Mouse (Mus musculus) MEL (cell line): ENCODE data around the gene Tspan32. TPM values are rescaled to one million over a fixed set of nuclear protein-coding genes. Genes with fewer than 3 reads are reported as not detected.

Source experiments
- DNase-seq: peaks from one replicate; pipeline ENCODE4 v3.0.0; 2011; ENCODE audit warnings: low read depth, low spot score
- H3K27ac ChIP-seq: 2 replicates; pipeline ENCODE4 v1.5.1; 2012; ENCODE audit warnings: low read depth, mild to moderate bottlenecking, control low read depth, low read length, moderate library complexity; ENCODE audit not compliant: control insufficient read depth
- H3K27me3 ChIP-seq, 2 experiments: fragments of 150-350 bp in 1 of 2; sonication (generic) in 1 of 2; 2 replicates each; pipeline ENCODE4 v1.6.1; 2012; ENCODE audit warnings: low read length in 2 of 2, mild to moderate bottlenecking in 2 of 2, improper control_type of control experiment in 1 of 2, moderate library complexity in 1 of 2; ENCODE audit not compliant: insufficient read depth in 2 of 2, control insufficient read depth in 1 of 2
- H3K36me3 ChIP-seq, 2 experiments: 2 replicates each; pipeline ENCODE4 v1.6.1; 2012 to 2014; ENCODE audit warnings: low read length in 2 of 2, improper control_type of control experiment in 1 of 2, inconsistent platforms in 1 of 2, mild to moderate bottlenecking in 1 of 2; ENCODE audit not compliant: insufficient read depth in 2 of 2, control insufficient read depth in 1 of 2
- H3K4me1 ChIP-seq, 2 experiments: fragments of 150-350 bp in 1 of 2; sonication (generic) in 1 of 2; 2 replicates each; pipeline ENCODE4 v1.6.1; 2012; ENCODE audit warnings: low read length in 2 of 2, improper control_type of control experiment in 1 of 2, mild to moderate bottlenecking in 1 of 2; ENCODE audit not compliant: insufficient read depth in 2 of 2, control insufficient read depth in 1 of 2
- H3K4me3 ChIP-seq, 2 experiments: fragments of 150-350 bp in 1 of 2; sonication (generic) in 1 of 2; 2 replicates each; pipeline ENCODE4 v1.5.1; 2012; ENCODE audit warnings: low read depth in 2 of 2, low read length in 2 of 2, mild to moderate bottlenecking in 2 of 2, moderate library complexity in 2 of 2, control low read depth in 1 of 2, improper control_type of control experiment in 1 of 2; ENCODE audit not compliant: control insufficient read depth in 1 of 2, insufficient read depth in 1 of 2
- H3K79me2 ChIP-seq: 2 replicates; pipeline ENCODE4 v1.6.1; 2012; ENCODE audit warnings: mild to moderate bottlenecking, low read length, moderate library complexity; ENCODE audit not compliant: control insufficient read depth, poor library complexity, insufficient read depth
- H3K9ac ChIP-seq: 2 replicates; pipeline ENCODE4 v1.6.1; 2012; ENCODE audit warnings: low read depth, mild to moderate bottlenecking, control low read depth, low read length, moderate library complexity; ENCODE audit not compliant: control insufficient read depth, poor library complexity, severe bottlenecking
- H3K9me3 ChIP-seq: fragments of 150-350 bp; sonication (generic); replicated peaks from 2 replicates; pipeline ENCODE4 v1.6.1; 2012; ENCODE audit warnings: mild to moderate bottlenecking, low read length, improper control_type of control experiment, moderate library complexity; ENCODE audit not compliant: insufficient read depth
- BHLHE40 ChIP-seq: IDR thresholded peaks from 2 replicates; pipeline ENCODE4 v1.6.1; 2012; ENCODE audit warnings: low read depth, mild to moderate bottlenecking, inconsistent platforms, low read length, improper control_type of control experiment, borderline replicate concordance
- CHD2 ChIP-seq: IDR thresholded peaks from 2 replicates; pipeline ENCODE4 v1.6.1; 2011; ENCODE audit warnings: low read length, improper control_type of control experiment
- CTCF ChIP-seq, 3 experiments: IDR thresholded peaks in 2 of 3; conservative IDR thresholded peaks in 1 of 3; 2 replicates each; pipeline ENCODE4 v1.5.1; 2011 to 2012; ENCODE audit warnings: low read length in 3 of 3, low read depth in 2 of 3, mild to moderate bottlenecking in 2 of 3, improper control_type of control experiment in 1 of 3, inconsistent platforms in 1 of 3, mixed read lengths in 1 of 3, moderate library complexity in 1 of 3; ENCODE audit not compliant: control insufficient read depth in 1 of 3, insufficient read depth in 1 of 3, poor library complexity in 1 of 3, severe bottlenecking in 1 of 3
- E2F4 ChIP-seq: IDR thresholded peaks from 2 replicates; pipeline ENCODE4 v1.6.1; 2011; ENCODE audit warnings: low read depth, low read length, improper control_type of control experiment, borderline replicate concordance
- ELF1 ChIP-seq: IDR thresholded peaks from 2 replicates; pipeline ENCODE4 v1.6.1; 2014; ENCODE audit warnings: low read depth, mild to moderate bottlenecking, inconsistent platforms, low read length, improper control_type of control experiment, moderate library complexity
- ETS1 ChIP-seq: IDR thresholded peaks from 2 replicates; pipeline ENCODE4 v1.6.1; 2012; ENCODE audit warnings: low read depth, mild to moderate bottlenecking, inconsistent platforms, low read length, improper control_type of control experiment, moderate library complexity
- GATA1 ChIP-seq: IDR thresholded peaks from 2 replicates; pipeline ENCODE4 v1.6.1; 2011; ENCODE audit warnings: low read depth, low read length, improper control_type of control experiment
- HCFC1 ChIP-seq: IDR thresholded peaks from 2 replicates; pipeline ENCODE4 v1.6.1; 2012; ENCODE audit warnings: low read depth, mild to moderate bottlenecking, inconsistent platforms, low read length, improper control_type of control experiment, moderate library complexity
- KAT2A ChIP-seq: conservative IDR thresholded peaks from 2 replicates; pipeline ENCODE4 v1.6.1; 2012; ENCODE audit warnings: low read depth, low read length, improper control_type of control experiment, inconsistent platforms
- MAFK ChIP-seq: IDR thresholded peaks from 2 replicates; pipeline ENCODE4 v1.6.1; 2011; ENCODE audit warnings: low read depth, mild to moderate bottlenecking, low read length, improper control_type of control experiment, borderline replicate concordance
- MAX ChIP-seq: IDR thresholded peaks from 2 replicates; pipeline ENCODE4 v1.6.1; 2011; ENCODE audit warnings: low read length, improper control_type of control experiment
- MXI1 ChIP-seq: IDR thresholded peaks from 2 replicates; pipeline ENCODE4 v1.6.1; 2011; ENCODE audit warnings: mild to moderate bottlenecking, low read depth, low read length, improper control_type of control experiment
- MYB ChIP-seq: IDR thresholded peaks from 2 replicates; pipeline ENCODE4 v1.6.1; 2011; ENCODE audit warnings: mild to moderate bottlenecking, low read depth, low read length, improper control_type of control experiment
- MYC ChIP-seq: IDR thresholded peaks from 2 replicates; pipeline ENCODE4 v1.6.1; 2011; ENCODE audit warnings: low read depth, mild to moderate bottlenecking, low read length, improper control_type of control experiment, moderate library complexity
- NRF1 ChIP-seq: IDR thresholded peaks from 2 replicates; pipeline ENCODE4 v1.6.1; 2014; ENCODE audit warnings: low read depth, mild to moderate bottlenecking, inconsistent platforms, low read length, improper control_type of control experiment, moderate library complexity; ENCODE audit not compliant: poor library complexity, insufficient read depth, severe bottlenecking
- POLR2A ChIP-seq, 2 experiments: IDR thresholded peaks; 2 replicates each; pipeline ENCODE4 v1.6.1; 2011 to 2012; ENCODE audit warnings: low read length in 2 of 2, mild to moderate bottlenecking in 2 of 2, control low read depth in 1 of 2, improper control_type of control experiment in 1 of 2, low read depth in 1 of 2, moderate library complexity in 1 of 2; ENCODE audit not compliant: control insufficient read depth in 1 of 2, insufficient read depth in 1 of 2, poor library complexity in 1 of 2
- POLR2AphosphoS5 ChIP-seq: IDR thresholded peaks from 2 replicates; pipeline ENCODE4 v1.6.1; 2012; ENCODE audit warnings: low read depth, borderline replicate concordance, mild to moderate bottlenecking, inconsistent platforms, low read length, moderate library complexity, mixed read lengths
- RAD21 ChIP-seq: IDR thresholded peaks from 2 replicates; pipeline ENCODE4 v1.6.1; 2011; ENCODE audit warnings: mild to moderate bottlenecking, low read depth, low read length, improper control_type of control experiment
- RCOR1 ChIP-seq: IDR thresholded peaks from 2 replicates; pipeline ENCODE4 v1.6.1; 2012; ENCODE audit warnings: low read depth, mild to moderate bottlenecking, inconsistent platforms, low read length, improper control_type of control experiment
- SIN3A ChIP-seq: IDR thresholded peaks from 2 replicates; pipeline ENCODE4 v1.6.1; 2012; ENCODE audit warnings: low read length, improper control_type of control experiment, inconsistent platforms
- TAL1 ChIP-seq: IDR thresholded peaks from 2 replicates; pipeline ENCODE4 v1.6.1; 2012; ENCODE audit warnings: mild to moderate bottlenecking, inconsistent platforms, low read length, moderate library complexity, mixed read lengths
- TCF12 ChIP-seq: IDR thresholded peaks from 2 replicates; pipeline ENCODE4 v1.6.1; 2014; ENCODE audit warnings: low read depth, mild to moderate bottlenecking, inconsistent platforms, low read length, improper control_type of control experiment, moderate library complexity
- USF1 ChIP-seq: IDR thresholded peaks from 2 replicates; pipeline ENCODE4 v1.6.1; 2014; ENCODE audit warnings: low read depth, mild to moderate bottlenecking, inconsistent platforms, low read length, improper control_type of control experiment, moderate library complexity
- USF2 ChIP-seq, 2 experiments: IDR thresholded peaks; 2 replicates each; pipeline ENCODE4 v1.6.1; 2011 to 2012; ENCODE audit warnings: improper control_type of control experiment in 2 of 2, low read length in 2 of 2, borderline replicate concordance in 1 of 2, inconsistent platforms in 1 of 2, low read depth in 1 of 2, mild to moderate bottlenecking in 1 of 2; ENCODE audit not compliant: insufficient read depth in 1 of 2
- ZC3H11A ChIP-seq: IDR thresholded peaks from 2 replicates; pipeline ENCODE4 v1.6.1; 2012; ENCODE audit warnings: low read depth, mild to moderate bottlenecking, inconsistent platforms, low read length, improper control_type of control experiment
- ZKSCAN1 ChIP-seq: IDR thresholded peaks from 2 replicates; pipeline ENCODE4 v1.6.1; 2012; ENCODE audit warnings: low read depth, mild to moderate bottlenecking, inconsistent platforms, low read length, improper control_type of control experiment, moderate library complexity
- polyA plus RNA-seq, 2 experiments: library from polyadenylated mRNA; stranded (reverse) in 1 of 2; unstranded in 1 of 2; fragments of >175 nt in 1 of 2; fragments of >200 nt in 1 of 2; gene quantifications; 2 replicates each; pipeline versions ENCODE4 v1.2.1 to v1.2.4; 2012; ENCODE audit warnings: low replicate concordance in 2 of 2, low read depth in 1 of 2; ENCODE audit not compliant: insufficient read length in 2 of 2, insufficient read depth in 1 of 2, missing spikeins in 1 of 2
- total RNA-seq: library from RNA; depleted of rRNA; stranded (reverse); fragments of 300-350 nt; gene quantifications from 2 replicates; pipeline ENCODE4 v1.2.3, GENCODE M21; 2012

Tspan32 gene
- total and polyA plus RNA-seq, 3 experiments, result 53.5 to 212 (median 205) TPM

DNA sequence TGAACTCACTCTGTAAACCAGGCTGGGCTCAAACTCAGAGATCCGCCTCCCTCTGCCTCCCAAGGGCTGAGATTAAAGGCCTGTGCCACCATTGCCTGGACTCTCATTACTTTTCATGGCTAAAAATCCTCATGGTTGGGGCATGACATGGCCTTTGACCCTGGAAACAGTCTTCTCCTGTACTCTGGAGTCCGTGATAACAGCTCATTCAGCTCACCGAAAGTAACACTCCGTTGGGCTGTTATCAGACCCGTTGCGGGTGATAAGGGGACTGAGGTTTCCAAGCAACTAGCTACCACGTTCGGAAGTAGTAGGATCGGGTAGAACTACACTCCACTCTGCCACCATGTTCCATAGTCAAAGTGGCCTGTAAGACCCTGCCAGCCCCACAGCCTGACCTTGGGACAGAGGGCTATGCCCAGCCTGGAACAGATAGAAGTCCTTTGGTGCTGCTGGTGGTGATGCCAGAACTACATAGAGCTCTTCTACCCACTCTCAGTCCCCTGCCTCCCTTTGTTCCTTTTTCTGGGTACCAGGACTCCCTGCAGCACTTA, 52.9 kb downstream of the Tspan32 start (continued):
- TF ChIP-seq HCFC1 (peak; percentile 77), CTCF (IDR thresholded peaks at IDR 0.05 in 2 of 3, conservative IDR thresholded peaks at IDR 0.05 in 1 of 3; ENCODE audit: control insufficient read depth in 1 of 3, insufficient read depth in 1 of 3, low read depth in 2 of 3, low read length in 3 of 3, poor library complexity in 1 of 3, severe bottlenecking in 1 of 3) (no peak), MAFK (peak; percentile 31; the same call in 1 of the 2 replicates), TCF12 (peak; percentile 91), NRF1 (no peak), POLR2AphosphoS5 (no peak), E2F4 (no peak), ELF1 (0 out of 2 replicates have a peak, but pooled peaks have one; percentile 33), ZKSCAN1 (no peak), ETS1 (peak; percentile 79), USF1 (no peak), KAT2A (no peak), CHD2 (peak; percentile 40; the same call in 1 of the 2 replicates), MYC (peak; percentile 84), MXI1 (peak; percentile 85), RCOR1 (peak; percentile 96), RAD21 (no peak), ZC3H11A (no peak), POLR2A (IDR thresholded peaks at IDR 0.05; ENCODE audit: control insufficient read depth in 1 of 2, insufficient read depth in 1 of 2, low read depth in 1 of 2, low read length in 2 of 2, poor library complexity in 1 of 2) (peak in 1 of 2 experiments; percentile 48; a peak in 1 of 4 replicates), MYB (peak; percentile 90), USF2 (IDR thresholded peaks at IDR 0.05; ENCODE audit: borderline replicate concordance in 1 of 2, insufficient read depth in 1 of 2, low read depth in 1 of 2, low read length in 2 of 2) (no peak), MAX (peak; percentile 72; the same call in 1 of the 2 replicates)
- TF ChIP-seq, all 39 proteins: peak for 19

DNA sequence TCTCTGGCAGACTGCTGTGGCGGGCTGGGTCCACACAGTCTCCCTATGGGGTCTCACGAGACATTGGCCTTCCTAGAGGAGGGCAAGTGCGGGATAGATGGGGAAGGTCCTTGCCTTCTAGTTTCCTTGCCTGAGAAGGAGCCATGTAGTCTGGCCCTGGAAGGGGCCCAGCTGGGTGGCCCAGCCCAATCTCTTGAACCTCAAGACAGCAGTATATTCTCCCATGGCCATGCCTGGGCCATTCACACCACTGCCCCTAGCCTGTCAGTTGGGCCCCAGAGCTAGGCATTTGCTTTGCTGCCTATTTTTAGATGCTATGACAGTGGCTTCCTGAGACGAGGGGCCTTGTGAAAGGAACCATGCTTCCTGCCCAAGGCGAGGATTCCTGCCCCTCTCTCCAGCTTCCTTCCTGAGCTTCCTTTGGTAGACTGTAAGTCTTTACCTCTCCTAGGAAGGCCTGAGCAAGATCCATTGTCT, 53.4 kb downstream of the Tspan32 start:
- Histone ChIP-seq H3K4me3 (no peak overlapping the region), H3K27ac (peak overlapping the region; percentile 95), H3K9ac (peak overlapping the region; percentile 44)

More for the DNA sequence above, 53.4 kb downstream of the Tspan32 start:
- TF ChIP-seq TAL1 (peak; percentile 72; the same call in 1 of the 2 replicates), BHLHE40 (peak; percentile 90), POLR2A (IDR thresholded peaks at IDR 0.05; ENCODE audit: control insufficient read depth in 1 of 2, insufficient read depth in 1 of 2, low read depth in 1 of 2, low read length in 2 of 2, poor library complexity in 1 of 2) (0 out of 4 replicates have a peak, but pooled peaks of 1 of the 2 experiments have one; percentile 24), GATA1 (no peak), SIN3A (no peak)
- DNase-seq, result no peak
- Histone ChIP-seq H3K27me3 (no peaks in the 10 kb centered on the region), H3K4me1 (peaks cover 38 to 63% of the 10 kb centered on the region in 2 experiments), H3K79me2 (peaks cover 21% of the 10 kb centered on the region), H3K9me3 (no peaks in the 10 kb centered on the region), H3K36me3 (peaks cover 2 to 56% of the 10 kb centered on the region in 2 experiments; a peak in 3 of 4 replicates)
